Mouse (Mus musculus): Measurements from ENCODE around the gene Ada. TPM values are rescaled to one million over a fixed set of nuclear protein-coding genes. Genes with fewer than 3 reads are reported as not detected.

The Ada gene
- polyA plus RNA-seq, 1 experiment from 2014 or later = 4.6 TPM

Other genes with a start within 250 kb of the Ada start
- gene Hnf4a, start 243.4 kb downstream of the Ada start, polyA plus RNA-seq (2015; fragmentation: Nextera tagmentation; extraction: Ambion mirVana) = not detected in 2 replicates
- 50.2 and 50.7 TPM in 2 replicates for gene Ttpal, start 147.9 kb downstream of the Ada start, polyA plus RNA-seq (2015; fragmentation: Nextera tagmentation; extraction: Ambion mirVana)
- 30.5 and 31.7 TPM in 2 replicates for gene Serinc3, start 105.1 kb downstream of the Ada start, polyA plus RNA-seq (2015; fragmentation: Nextera tagmentation; extraction: Ambion mirVana)
- 124 and 126 TPM in 2 replicates for gene Pkig, start 91.9 kb downstream of the Ada start, polyA plus RNA-seq (2015; fragmentation: Nextera tagmentation; extraction: Ambion mirVana)
- 0.15 and 0.23 TPM in 2 replicates for gene Ccn5, start 70.6 kb upstream of the Ada start, polyA plus RNA-seq (2015; fragmentation: Nextera tagmentation; extraction: Ambion mirVana)
- gene Kcnk15, start 103.4 kb upstream of the Ada start, polyA plus RNA-seq (2015; fragmentation: Nextera tagmentation; extraction: Ambion mirVana) = 0.13 TPM in 1 of 2 replicates, not detected in the other
- 6.9 and 8.1 TPM in 2 replicates for gene Rims4, start 168.4 kb upstream of the Ada start, polyA plus RNA-seq (2015; fragmentation: Nextera tagmentation; extraction: Ambion mirVana)
- 401 and 431 TPM in 2 replicates for gene Ywhab, start 244.7 kb upstream of the Ada start, polyA plus RNA-seq (2015; fragmentation: Nextera tagmentation; extraction: Ambion mirVana)

Data from midbrain, embryonic 13.5 days (tissue).